ENCODE assay signal across 12 mouse cellular contexts in genomic region chr10:9239956-9240355, GRCm38 (mm10).
DNase-seq lines count a peak whose midpoint lies in the region; ATAC-seq and TF ChIP-seq lines count a peak whose summit lies in the region.
"Had no signal": no experiment of that assay in that cellular context is flagged by ENCODE, and none has a peak within 500 bp of the region (broad histone marks: within the 10 kb centered on the region; RNA-seq: fewer than 3 reads in every experiment).

No protein-coding gene starts in this region.

- peaks cover 3 to 9% of the 10 kb centered on the region in 2 experiments; a peak in 3 of 4 replicates for H3K4me1 ChIP-seq in heart, embryonic 14.5 days (ENCODE audit: control insufficient read depth in 2 of 2, insufficient read depth in 2 of 2, low read length in 2 of 2)
- peaks cover 11% of the 10 kb centered on the region for H3K4me1 ChIP-seq in heart, embryonic 12.5 days (replicated peaks)
- no peaks in the 10 kb centered on the region for H3K4me1 ChIP-seq in kidney, embryonic 15.5 days
- no peaks in the 10 kb centered on the region for H3K4me1 ChIP-seq in kidney, embryonic 14.5 days (ENCODE audit: control insufficient read depth, insufficient read depth, low read length)
- H3K4me1 ChIP-seq: limb, embryonic 12.5 days; megakaryocyte, embryonic 14.5 days had no signal

- H3K9ac ChIP-seq in heart, embryonic 14.5 days (ENCODE audit: low read length): no peak overlapping the region
- H3K9ac ChIP-seq in heart, embryonic 12.5 days: no peak overlapping the region
- H3K9ac ChIP-seq in kidney, embryonic 15.5 days: no peak overlapping the region
- H3K9ac ChIP-seq in kidney, embryonic 14.5 days (ENCODE audit: low read depth, low read length): no peak overlapping the region
- H3K9ac ChIP-seq: limb, embryonic 12.5 days; neural tube, embryonic 13.5 days had no signal

- ATAC-seq in heart, embryonic 14.5 days (ENCODE audit: insufficient number of reproducible peaks, insufficient read depth, low FRiP score, low read depth): no peak
- ATAC-seq in heart, embryonic 12.5 days (ENCODE audit: insufficient number of reproducible peaks, low FRiP score): no peak
- ATAC-seq in kidney, embryonic 15.5 days (replicated peaks; ENCODE audit: low FRiP score): no peak
- ATAC-seq in kidney, embryonic 14.5 days (ENCODE audit: low FRiP score, low TSS enrichment): no peak

- no peaks in the 10 kb centered on the region for H3K36me3 ChIP-seq in heart, embryonic 14.5 days (ENCODE audit: control insufficient read depth, insufficient read depth, low read length)
- no peaks in the 10 kb centered on the region for H3K36me3 ChIP-seq in heart, embryonic 12.5 days
- H3K36me3 ChIP-seq in kidney, embryonic 15.5 days: no peaks in the 10 kb centered on the region
- H3K36me3 ChIP-seq in kidney, embryonic 14.5 days (ENCODE audit: control insufficient read depth, insufficient read depth, low read length): no peaks in the 10 kb centered on the region
- H3K36me3 ChIP-seq: limb, embryonic 12.5 days; neural tube, embryonic 13.5 days had no signal

- DNase-seq in Muller cell, postnatal 12 days (ENCODE audit: inconsistent ontology term): peak; percentile 88
- peak; percentile 70 for DNase-seq in brain, embryonic 14.5 days (ENCODE audit: low read depth)
- peak; percentile 32 to 76 for DNase-seq in left cerebral cortex, postnatal 25 days (ENCODE audit: low spot score in 2 of 2)
- DNase-seq in thymus, postnatal 4 days: no peak
- DNase-seq: kidney, adult 2 months had no signal

- TF ChIP-seq CTCF in brain, embryonic 14.5 days (IDR thresholded peaks at IDR 0.05; ENCODE audit: borderline replicate concordance, extremely low read depth, insufficient read depth, insufficient read length): no peak

- H3K4me3 ChIP-seq in heart, embryonic 14.5 days (ENCODE audit: control insufficient read depth in 1 of 2, insufficient read depth in 1 of 2, low read depth in 1 of 2, low read length in 2 of 2): no peak overlapping the region
- H3K4me3 ChIP-seq in heart, embryonic 12.5 days: no peak overlapping the region
- H3K4me3 ChIP-seq in kidney, embryonic 15.5 days (replicated peaks): no peak overlapping the region
- H3K4me3 ChIP-seq in kidney, embryonic 14.5 days (ENCODE audit: low read length): no peak overlapping the region
- H3K4me3 ChIP-seq: limb, embryonic 12.5 days; megakaryocyte, embryonic 14.5 days; neural tube, embryonic 13.5 days had no signal

- TF ChIP-seq POLR2A in brain, embryonic 14.5 days (IDR thresholded peaks at IDR 0.05; ENCODE audit: borderline replicate concordance, extremely low read depth, insufficient read depth, insufficient read length, poor library complexity, severe bottlenecking): no peak

- peak overlapping the region; percentile 2 to 49; a peak in 1 of 4 replicates for H3K27ac ChIP-seq in heart, embryonic 14.5 days (replicated peaks in 1 of 2; ENCODE audit: control insufficient read depth in 1 of 2, insufficient read depth in 1 of 2, low read depth in 2 of 2, low read length in 2 of 2)
- no peak overlapping the region for H3K27ac ChIP-seq in heart, embryonic 12.5 days (ENCODE audit: poor library complexity, severe bottlenecking)
- H3K27ac ChIP-seq in kidney, embryonic 15.5 days: no peak overlapping the region
- no peak overlapping the region for H3K27ac ChIP-seq in kidney, embryonic 14.5 days (ENCODE audit: low read depth, low read length)
- H3K27ac ChIP-seq: limb, embryonic 12.5 days; neural tube, embryonic 13.5 days had no signal

- H3K27me3 ChIP-seq in heart, embryonic 14.5 days (ENCODE audit: control insufficient read depth, insufficient read depth, low read length): no peaks in the 10 kb centered on the region
- H3K27me3 ChIP-seq in heart, embryonic 12.5 days (replicated peaks): no peaks in the 10 kb centered on the region
- no peaks in the 10 kb centered on the region for H3K27me3 ChIP-seq in kidney, embryonic 15.5 days
- no peaks in the 10 kb centered on the region for H3K27me3 ChIP-seq in kidney, embryonic 14.5 days (ENCODE audit: control insufficient read depth, insufficient read depth, low read length)
- H3K27me3 ChIP-seq: limb, embryonic 12.5 days; megakaryocyte, embryonic 14.5 days; neural tube, embryonic 13.5 days had no signal

- peak overlapping the region; percentile 1; the same call in 1 of the 2 replicates for H3K4me2 ChIP-seq in heart, embryonic 14.5 days (ENCODE audit: low read length)
- no peak overlapping the region for H3K4me2 ChIP-seq in heart, embryonic 12.5 days
- no peak overlapping the region for H3K4me2 ChIP-seq in kidney, embryonic 15.5 days
- H3K4me2 ChIP-seq in kidney, embryonic 14.5 days (replicated peaks; ENCODE audit: low read depth, low read length): no peak overlapping the region
- H3K4me2 ChIP-seq: limb, embryonic 12.5 days; neural tube, embryonic 13.5 days had no signal

- 10% methylated on average over 6 of the region's 6 CpGs for WGBS in heart, embryonic 14.5 days
- 29% methylated on average over 6 of the region's 6 CpGs for WGBS in heart, embryonic 12.5 days
- 71% methylated on average over 6 of the region's 6 CpGs for WGBS in kidney, embryonic 15.5 days
- WGBS in kidney, embryonic 14.5 days: 67% methylated on average over 6 of the region's 6 CpGs

- no peaks in the 10 kb centered on the region for H3K9me3 ChIP-seq in heart, embryonic 14.5 days (ENCODE audit: control insufficient read depth, low read length)
- no peaks in the 10 kb centered on the region for H3K9me3 ChIP-seq in heart, embryonic 12.5 days (replicated peaks)
- H3K9me3 ChIP-seq in kidney, embryonic 15.5 days (replicated peaks): no peaks in the 10 kb centered on the region
- H3K9me3 ChIP-seq in kidney, embryonic 14.5 days (ENCODE audit: control insufficient read depth, low read length): no peaks in the 10 kb centered on the region
- H3K9me3 ChIP-seq: limb, embryonic 12.5 days; megakaryocyte, embryonic 14.5 days; neural tube, embryonic 13.5 days had no signal

- intact Hi-C loops in left cerebral cortex, postnatal 25 days (cut with DNase I): no loop called here

Comparison
In these comparisons a context has a peak if more than half of its experiments do, and no peak if none do; other contexts are left out.
1. H3K27ac ChIP-seq: peak in heart, embryonic 14.5 days (2 of 2); none in heart, embryonic 12.5 days (single experiment), kidney, embryonic 15.5 days (single experiment) and kidney, embryonic 14.5 days (single experiment).